Mouse (Mus musculus) induced T-regulatory cell, adult 2 months (primary cell): ENCODE measurements around the gene Rad51d.
A peak's percentile ranks its signal among the peaks of the same experiment; 100 is the strongest.

ENCODE experiments used
- DNase-seq: peaks from one replicate; pipeline ENCODE4 v3.0.0-alpha.2; 2012; ENCODE audit warnings: low read depth

Gene Rad51d

GRCm38 (mm10) chr11:82891936-82892335 lies 1.5 kb upstream of the Rad51d start, which contains the start of gene Fndc8:
Fndc8 (plus strand) TSS chr11:82892124.
- DNase-seq = no peak

GRCm38 (mm10) chr11:82889524-82890341 lies 681 bp downstream of the Rad51d start:
- peak; percentile 58 for DNase-seq

- DNase-seq = no peak
Observed at GRCm38 (mm10) chr11:82888491-82888946, 1.9 kb downstream of the Rad51d start.

- DNase-seq = peak; percentile 48
Observed at GRCm38 (mm10) chr11:82886559-82886958, 3.9 kb downstream of the Rad51d start.

GRCm38 (mm10) chr11:82883180-82883579 lies 7.2 kb downstream of the Rad51d start:
- DNase-seq = no peak

- no peak for DNase-seq
Observed at GRCm38 (mm10) chr11:82877726-82878344, 12.6 kb downstream of the Rad51d start.

- no peak for DNase-seq
Observed at GRCm38 (mm10) chr11:82875631-82876030, 14.8 kb downstream of the Rad51d start.

- DNase-seq = no peak
Observed at GRCm38 (mm10) chr11:82874924-82875323, 15.5 kb downstream of the Rad51d start.

- DNase-seq = peak; percentile 97
Observed at GRCm38 (mm10) chr11:82871031-82871446, 19.4 kb downstream of the Rad51d start, which contains the start of gene Rffl. Rffl (minus strand) TSS chr11:82871210.

GRCm38 (mm10) chr11:82870173-82871030 lies 20.0 kb downstream of the Rad51d start:
- DNase-seq = peak; percentile 80

- no peak for DNase-seq
Observed at GRCm38 (mm10) chr11:82869506-82870172, 20.8 kb downstream of the Rad51d start.

- DNase-seq = no peak
Observed at GRCm38 (mm10) chr11:82867956-82868355, 22.5 kb downstream of the Rad51d start.

- DNase-seq = no peak
Observed at GRCm38 (mm10) chr11:82866850-82867564, 23.4 kb downstream of the Rad51d start.

- no peak for DNase-seq
Observed at GRCm38 (mm10) chr11:82865957-82866356, 24.5 kb downstream of the Rad51d start.

GRCm38 (mm10) chr11:82863488-82863931 lies 26.9 kb downstream of the Rad51d start:
- DNase-seq = no peak

- no peak for DNase-seq
Observed at GRCm38 (mm10) chr11:82863059-82863458, 27.4 kb downstream of the Rad51d start.

- no peak for DNase-seq
Observed at GRCm38 (mm10) chr11:82862638-82863037, 27.8 kb downstream of the Rad51d start.

- DNase-seq = no peak
Observed at GRCm38 (mm10) chr11:82861558-82861957, 28.9 kb downstream of the Rad51d start.

GRCm38 (mm10) chr11:82860759-82861158 lies 29.7 kb downstream of the Rad51d start:
- no peak for DNase-seq

- no peak for DNase-seq
Observed at GRCm38 (mm10) chr11:82857307-82857848, 33.0 kb downstream of the Rad51d start.

GRCm38 (mm10) chr11:82856032-82856431 lies 34.4 kb downstream of the Rad51d start:
- DNase-seq = no peak
